Mouse (Mus musculus): Measurements from ENCODE around the gene Sptan1. TPM values are rescaled to one million over a fixed set of nuclear protein-coding genes. Genes with fewer than 3 reads are reported as not detected.

Gene Sptan1
- polyA plus RNA-seq, 1 experiment from 2014 or later, result 115 TPM

GRCm38 (mm10) chr2:29964354-29965249 is 758 bp upstream of the Sptan1 start:
- Histone ChIP-seq H3K27me3 (replicated peaks; ENCODE audit: insufficient read depth, low read length) (no peaks in the 10 kb centered on the region), H3K27ac (ENCODE audit: low read length) (peak overlapping the region; percentile 89), H3K9ac (replicated peaks; ENCODE audit: low read depth) (0 out of 2 replicates have a peak overlapping the region, but pooled peaks have one; percentile 97), H3K9me3 (ENCODE audit: low read length) (no peaks in the 10 kb centered on the region), H3K36me3 (ENCODE audit: insufficient read depth, low read length) (no peaks in the 10 kb centered on the region), H3K4me1 (ENCODE audit: insufficient read depth, low read depth, low read length) (peaks cover 17% of the 10 kb centered on the region; the same call in 1 of the 2 replicates), H3K4me3 (ENCODE audit: low read depth, low read length) (peak overlapping the region; percentile 99), H3K4me2 (replicated peaks; ENCODE audit: low read depth, low read length) (peak overlapping the region; percentile 70)
- 11% methylated on average over 10 of the region's 10 CpGs for WGBS
- TF ChIP-seq EP300 (IDR thresholded peaks at IDR 0.05) (peak; percentile 89), CTCF (IDR thresholded peaks at IDR 0.05) (no peak)
- ATAC-seq, result peak; percentile 2
- DNase-seq (ENCODE audit: low spot score), result peak; percentile 91

GRCm38 (mm10) chr2:29965906-29966305 is 546 bp downstream of the Sptan1 start:
- peaks cover 17% of the 10 kb centered on the region; the same call in 1 of the 2 replicates for H3K4me1 ChIP-seq (ENCODE audit: insufficient read depth, low read depth, low read length)
- H3K36me3 ChIP-seq (ENCODE audit: insufficient read depth, low read length), result no peaks in the 10 kb centered on the region
- peak overlapping the region; percentile 70 for H3K4me2 ChIP-seq (replicated peaks; ENCODE audit: low read depth, low read length)
- 0% methylated on average over 25 of the region's 41 CpGs for WGBS
- DNase-seq (ENCODE audit: low spot score), result peak; percentile 31
- peak overlapping the region; percentile 97 for H3K9ac ChIP-seq (replicated peaks; ENCODE audit: low read depth)
- peak; percentile 32 for TF ChIP-seq CTCF (IDR thresholded peaks at IDR 0.05)
- no peak for TF ChIP-seq EP300 (IDR thresholded peaks at IDR 0.05)
- H3K27ac ChIP-seq (ENCODE audit: low read length), result peak overlapping the region; percentile 89
- H3K4me3 ChIP-seq (ENCODE audit: low read depth, low read length), result peak overlapping the region; percentile 99
- peak; percentile 4 for ATAC-seq
- no peaks in the 10 kb centered on the region for H3K27me3 ChIP-seq (replicated peaks; ENCODE audit: insufficient read depth, low read length)
- H3K9me3 ChIP-seq (ENCODE audit: low read length), result no peaks in the 10 kb centered on the region

- peak overlapping the region; percentile 97; the same call in 1 of the 2 replicates for H3K9ac ChIP-seq (replicated peaks; ENCODE audit: low read depth)
- ATAC-seq (no peak), DNase-seq (ENCODE audit: low spot score) (peak; percentile 43)
- no peaks in the 10 kb centered on the region for H3K36me3 ChIP-seq (ENCODE audit: insufficient read depth, low read length)
- peaks cover 19% of the 10 kb centered on the region; the same call in 1 of the 2 replicates for H3K4me1 ChIP-seq (ENCODE audit: insufficient read depth, low read depth, low read length)
- peak overlapping the region; percentile 99 for H3K4me3 ChIP-seq (ENCODE audit: low read depth, low read length)
- H3K9me3 ChIP-seq (ENCODE audit: low read length), result no peaks in the 10 kb centered on the region
- peak overlapping the region; percentile 70 for H3K4me2 ChIP-seq (replicated peaks; ENCODE audit: low read depth, low read length)
- no peak overlapping the region for H3K27ac ChIP-seq (ENCODE audit: low read length)
- 46% methylated on average over 2 of the region's 2 CpGs for WGBS
- H3K27me3 ChIP-seq (replicated peaks; ENCODE audit: insufficient read depth, low read length), result no peaks in the 10 kb centered on the region
- TF ChIP-seq CTCF (IDR thresholded peaks at IDR 0.05) (no peak), EP300 (IDR thresholded peaks at IDR 0.05) (no peak)
Observed at GRCm38 (mm10) chr2:29966826-29967225, 1.5 kb downstream of the Sptan1 start.

- no peaks in the 10 kb centered on the region for H3K36me3 ChIP-seq (ENCODE audit: insufficient read depth, low read length)
- H3K27me3 ChIP-seq (replicated peaks; ENCODE audit: insufficient read depth, low read length), result no peaks in the 10 kb centered on the region
- no peak for DNase-seq (ENCODE audit: low spot score)
- peak overlapping the region; percentile 11; the same call in 1 of the 2 replicates for H3K27ac ChIP-seq (ENCODE audit: low read length)
- 0 out of 2 replicates have a peak overlapping the region, but pooled peaks have one; percentile 12 for H3K9ac ChIP-seq (replicated peaks; ENCODE audit: low read depth)
- no peaks in the 10 kb centered on the region for H3K9me3 ChIP-seq (ENCODE audit: low read length)
- no peak for ATAC-seq
- H3K4me3 ChIP-seq (ENCODE audit: low read depth, low read length), result peak overlapping the region; percentile 99; the same call in 1 of the 2 replicates
- TF ChIP-seq CTCF (IDR thresholded peaks at IDR 0.05), result no peak
- TF ChIP-seq EP300 (IDR thresholded peaks at IDR 0.05), result no peak
- 47% methylated on average over 5 of the region's 5 CpGs for WGBS
- peak overlapping the region; percentile 70 for H3K4me2 ChIP-seq (replicated peaks; ENCODE audit: low read depth, low read length)
- H3K4me1 ChIP-seq (ENCODE audit: insufficient read depth, low read depth, low read length), result peaks cover 25% of the 10 kb centered on the region; the same call in 1 of the 2 replicates
Observed at GRCm38 (mm10) chr2:29967768-29968167, 2.4 kb downstream of the Sptan1 start.

GRCm38 (mm10) chr2:29968638-29969037 is 3.3 kb downstream of the Sptan1 start:
- peak; percentile 63 for DNase-seq (ENCODE audit: low spot score)
- H3K4me2 ChIP-seq (replicated peaks; ENCODE audit: low read depth, low read length), result peak overlapping the region; percentile 22; the same call in 1 of the 2 replicates
- 44% methylated on average over 5 of the region's 5 CpGs for WGBS
- H3K9ac ChIP-seq (replicated peaks; ENCODE audit: low read depth), result no peak overlapping the region
- H3K27ac ChIP-seq (ENCODE audit: low read length), result no peak overlapping the region
- ATAC-seq, result no peak
- no peaks in the 10 kb centered on the region for H3K27me3 ChIP-seq (replicated peaks; ENCODE audit: insufficient read depth, low read length)
- H3K9me3 ChIP-seq (ENCODE audit: low read length), result no peaks in the 10 kb centered on the region
- no peak overlapping the region for H3K4me3 ChIP-seq (ENCODE audit: low read depth, low read length)
- no peak for TF ChIP-seq CTCF (IDR thresholded peaks at IDR 0.05)
- TF ChIP-seq EP300 (IDR thresholded peaks at IDR 0.05), result no peak
- H3K36me3 ChIP-seq (ENCODE audit: insufficient read depth, low read length), result no peaks in the 10 kb centered on the region
- peaks cover 26% of the 10 kb centered on the region; the same call in 1 of the 2 replicates for H3K4me1 ChIP-seq (ENCODE audit: insufficient read depth, low read depth, low read length)

Measured in lung, postnatal 0 days (tissue).